Mouse (Mus musculus) ES-E14 (cell line): ENCODE measurements around the gene Inpp5k.

Source experiments
- CHD2 ChIP-seq: IDR thresholded peaks from 2 replicates; pipeline ENCODE4 v1.6.1; 2014; ENCODE audit warnings: mild to moderate bottlenecking, low read depth, low read length, inconsistent platforms
- HCFC1 ChIP-seq: IDR thresholded peaks from 2 replicates; pipeline ENCODE4 v1.6.1; 2012; ENCODE audit warnings: low read length, inconsistent platforms, borderline replicate concordance; ENCODE audit not compliant: insufficient read depth
- MAFK ChIP-seq: IDR thresholded peaks from 2 replicates; pipeline ENCODE4 v1.6.1; 2014; ENCODE audit warnings: mild to moderate bottlenecking, low read depth, low read length, inconsistent platforms; ENCODE audit not compliant: insufficient read depth
- ZC3H11A ChIP-seq: IDR thresholded peaks from 2 replicates; pipeline ENCODE4 v1.6.1; 2012; ENCODE audit warnings: low read depth, mild to moderate bottlenecking, inconsistent platforms, low read length, borderline replicate concordance
- ZNF384 ChIP-seq: IDR thresholded peaks from 2 replicates; pipeline ENCODE4 v1.6.1; 2012; ENCODE audit warnings: low read depth, low read length, inconsistent platforms

- TF ChIP-seq HCFC1 (no peak), ZC3H11A (no peak), CHD2 (no peak), ZNF384 (no peak), MAFK (no peak)
Measured at GRCm38 (mm10) chr11:75658996-75659750, 28.4 kb downstream of the Inpp5k start.
